ENCODE assay signal across 8 mouse cellular contexts in genomic region chr5:134014257-134015163, GRCm38 (mm10).
DNase-seq lines count a peak whose midpoint lies in the region; ATAC-seq lines count a peak whose summit lies in the region.

No protein-coding gene starts in this region.

- H3K27ac ChIP-seq in forebrain, embryonic 13.5 days: peak overlapping the region; percentile 82

- peak; percentile 22 to 38 for DNase-seq in left cerebral cortex, postnatal 14 days (ENCODE audit: low spot score in 2 of 2)
- DNase-seq in left cerebral cortex, adult 11 months (ENCODE audit: low spot score): no peak
- DNase-seq in heart, postnatal 10 days: peak; percentile 94
- peak; percentile 89 for DNase-seq in kidney, postnatal 10 days
- DNase-seq in lung, postnatal 10 days: peak; percentile 90
- peak; percentile 44 for DNase-seq in right cerebral cortex, postnatal 14 days
- no peak for DNase-seq in thymus, postnatal 4 days

- H3K9ac ChIP-seq in forebrain, embryonic 13.5 days: no peak overlapping the region

- H3K4me3 ChIP-seq in forebrain, embryonic 13.5 days: no peak overlapping the region

- H3K36me3 ChIP-seq in forebrain, embryonic 13.5 days (ENCODE audit: poor library complexity, severe bottlenecking): no peaks in the 10 kb centered on the region

- 29% methylated on average over 13 of the region's 13 CpGs for WGBS in forebrain, embryonic 13.5 days

- H3K4me1 ChIP-seq in forebrain, embryonic 13.5 days: peaks cover 25% of the 10 kb centered on the region

- peak overlapping the region; percentile 4 for H3K4me2 ChIP-seq in forebrain, embryonic 13.5 days

- intact Hi-C loops in left cerebral cortex, postnatal 14 days (cut with DNase I): no loop called here
- intact Hi-C loops in heart, postnatal 10 days (cut with DNase I): no loop called here

- no peaks in the 10 kb centered on the region; the same call in 1 of the 2 replicates for H3K9me3 ChIP-seq in forebrain, embryonic 13.5 days (replicated peaks)

- H3K27me3 ChIP-seq in forebrain, embryonic 13.5 days: no peaks in the 10 kb centered on the region

- ATAC-seq in forebrain, embryonic 13.5 days: peak; percentile 89

Comparison
In these comparisons a context has a peak if more than half of its experiments do, and no peak if none do; other contexts are left out.
1. DNase-seq: peak in left cerebral cortex, postnatal 14 days (2 of 2), heart, postnatal 10 days (2 of 2), kidney, postnatal 10 days (single experiment), lung, postnatal 10 days (single experiment) and right cerebral cortex, postnatal 14 days (single experiment); none in left cerebral cortex, adult 11 months (single experiment) and thymus, postnatal 4 days (single experiment).